Mouse (Mus musculus): ENCODE measurements around the gene Khdc3.

DNA sequence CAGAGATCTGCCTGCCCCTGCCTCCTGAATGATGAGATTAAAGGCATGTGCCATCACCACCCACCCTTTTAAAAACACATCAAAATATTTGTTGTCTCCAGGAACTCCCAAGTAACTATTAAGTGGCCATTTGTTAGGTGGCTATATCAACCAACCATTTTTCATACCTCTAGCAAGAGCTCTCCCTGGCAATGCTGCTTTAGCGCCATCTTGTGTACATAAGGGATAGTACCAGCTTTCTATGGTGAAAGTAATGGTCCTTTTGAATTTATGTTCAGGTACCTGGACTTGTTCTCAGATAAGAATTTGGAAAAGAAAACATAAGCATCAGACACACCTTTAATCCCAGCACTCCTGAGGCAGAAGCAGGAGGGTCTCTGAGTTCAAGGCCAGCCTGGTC lies 9.9 kb upstream of the Khdc3 start:
- no peak for TF ChIP-seq MAFK (IDR thresholded peaks at IDR 0.05; ENCODE audit: insufficient replicate concordance, low read length)
- TF ChIP-seq EP300 (IDR thresholded peaks at IDR 0.05; ENCODE audit: low read length), result no peak
- peak; percentile 93 for TF ChIP-seq SMC3 (IDR thresholded peaks at IDR 0.05; ENCODE audit: low read depth, low read length)
- peak; percentile 84 to 97 for TF ChIP-seq CTCF (conservative IDR thresholded peaks at IDR 0.05 in 1 of 2, IDR thresholded peaks at IDR 0.05 in 1 of 2; ENCODE audit: low read depth in 2 of 2, low read length in 2 of 2)
- no peak for TF ChIP-seq ZNF384 (IDR thresholded peaks at IDR 0.05; ENCODE audit: low read depth, low read length)
- TF ChIP-seq ELF1 (IDR thresholded peaks at IDR 0.05; ENCODE audit: low read depth, low read length), result no peak
- TF ChIP-seq GABPA (IDR thresholded peaks at IDR 0.05; ENCODE audit: insufficient replicate concordance, low read depth, low read length), result no peak
